Mouse (Mus musculus): ENCODE data around the gene Rpp25.

DNA sequence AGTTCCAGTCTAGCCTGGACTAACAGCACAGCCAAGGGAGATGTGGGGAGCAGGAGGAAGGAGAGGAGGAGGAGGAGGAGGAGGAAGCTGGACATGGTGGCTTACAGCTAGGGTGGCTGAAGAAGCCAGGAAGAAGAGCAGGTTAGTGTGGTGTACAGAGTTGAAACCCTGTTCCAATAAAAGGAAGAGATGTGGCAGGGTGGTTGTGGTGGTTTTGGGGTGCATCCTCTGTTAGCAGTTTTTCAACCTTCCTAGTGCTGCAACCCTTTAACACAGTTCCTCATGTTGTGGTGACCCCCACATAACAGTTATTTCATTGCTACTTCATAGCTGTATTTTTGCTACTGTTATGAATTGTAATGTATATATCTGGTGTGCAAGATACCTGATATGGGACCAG is 20.6 kb downstream of the Rpp25 start:
- no peak for TF ChIP-seq CTCF (IDR thresholded peaks at IDR 0.05; ENCODE audit: low read depth)
- TF ChIP-seq EP300 (IDR thresholded peaks at IDR 0.05; ENCODE audit: low read depth) = no peak

Data from liver, postnatal 0 days (tissue).